Mouse (Mus musculus): ENCODE measurements around the gene Gpr22. TPM values are rescaled to one million over a fixed set of nuclear protein-coding genes. Genes with fewer than 3 reads are reported as not detected.

Gpr22 gene
- 10 to 100 TPM in 3 of 4 experiments, 1 to 10 TPM in 1; 7.5 to 19.6 (median 12.0) TPM for total RNA-seq (2022)

GRCm38 (mm10) chr12:31713600-31713999 lies at the start of gene Gpr22:
Gpr22 (minus strand) TSS chr12:31713947.
- DNase-seq: no peak

- DNase-seq: no peak
Measured at GRCm38 (mm10) chr12:31755885-31756755, 42.4 kb upstream of the Gpr22 start.

GRCm38 (mm10) chr12:31754465-31754864 lies 40.7 kb upstream of the Gpr22 start:
- no peak for DNase-seq

- no peak for DNase-seq
Measured at GRCm38 (mm10) chr12:31749846-31750245, 36.1 kb upstream of the Gpr22 start.

- no peak for DNase-seq
Measured at GRCm38 (mm10) chr12:31747301-31747700, 33.6 kb upstream of the Gpr22 start.

GRCm38 (mm10) chr12:31734616-31735015 lies 20.9 kb upstream of the Gpr22 start:
- DNase-seq: no peak

- no peak for DNase-seq
Measured at GRCm38 (mm10) chr12:31730126-31730525, 16.4 kb upstream of the Gpr22 start.

- no peak for DNase-seq
Measured at GRCm38 (mm10) chr12:31726707-31727106, 13.0 kb upstream of the Gpr22 start.

- peak; percentile 33 for DNase-seq
Measured at GRCm38 (mm10) chr12:31725511-31726275, 11.9 kb upstream of the Gpr22 start.

- no peak for DNase-seq
Measured at GRCm38 (mm10) chr12:31724576-31724975, 10.8 kb upstream of the Gpr22 start.

GRCm38 (mm10) chr12:31719586-31720275 lies 6.0 kb upstream of the Gpr22 start:
- DNase-seq: no peak

GRCm38 (mm10) chr12:31714070-31714469 lies 323 bp upstream of the Gpr22 start:
- no peak for DNase-seq

- DNase-seq: no peak
Measured at GRCm38 (mm10) chr12:31712727-31713126, 1.0 kb downstream of the Gpr22 start.

- DNase-seq: no peak
Measured at GRCm38 (mm10) chr12:31712233-31712632, 1.5 kb downstream of the Gpr22 start.

- DNase-seq: no peak
Measured at GRCm38 (mm10) chr12:31709665-31710064, 4.1 kb downstream of the Gpr22 start.

- DNase-seq: no peak
Measured at GRCm38 (mm10) chr12:31707531-31707930, 6.2 kb downstream of the Gpr22 start.

GRCm38 (mm10) chr12:31706168-31706567 lies 7.6 kb downstream of the Gpr22 start:
- no peak for DNase-seq

GRCm38 (mm10) chr12:31703904-31704303 lies 9.8 kb downstream of the Gpr22 start:
- no peak for DNase-seq

- no peak for DNase-seq
Measured at GRCm38 (mm10) chr12:31701411-31701810, 12.3 kb downstream of the Gpr22 start.

GRCm38 (mm10) chr12:31700623-31701347 lies 13.0 kb downstream of the Gpr22 start:
- DNase-seq: no peak

- DNase-seq: no peak
Measured at GRCm38 (mm10) chr12:31693278-31693677, 20.5 kb downstream of the Gpr22 start.

- no peak for DNase-seq
Measured at GRCm38 (mm10) chr12:31686679-31687078, 27.1 kb downstream of the Gpr22 start.
